Mouse (Mus musculus) forebrain, embryonic 13.5 days (tissue): ENCODE results near the gene Cd200. TPM values are rescaled to one million over a fixed set of nuclear protein-coding genes. Genes with fewer than 3 reads are reported as not detected.

Experiments
- ATAC-seq: fragments of 200-750 bp; cut with Nextera tagmentation; 2 replicates; pipeline ENCODE4 v1.8.0; 2017
- H3K27ac ChIP-seq: fragments of 300-500 bp; sonication (generic); 2 replicates; pipeline ENCODE4 v1.5.1; 2015; ENCODE audit warnings: inconsistent platforms, mild to moderate bottlenecking, moderate library complexity
- H3K27me3 ChIP-seq: fragments of 300-500 bp; sonication (generic); 2 replicates; pipeline ENCODE4 v1.6.1; 2015; ENCODE audit warnings: mild to moderate bottlenecking, inconsistent platforms
- H3K36me3 ChIP-seq: fragments of 300-500 bp; sonication (generic); 2 replicates; pipeline ENCODE4 v1.6.1; 2015; ENCODE audit warnings: mild to moderate bottlenecking, inconsistent platforms; ENCODE audit not compliant: poor library complexity, severe bottlenecking
- H3K4me1 ChIP-seq: fragments of 300-500 bp; sonication (generic); 2 replicates; pipeline ENCODE4 v1.6.1; 2015; ENCODE audit warnings: inconsistent platforms
- H3K4me2 ChIP-seq: fragments of 300-500 bp; sonication (generic); 2 replicates; pipeline ENCODE4 v1.6.1; 2015; ENCODE audit warnings: inconsistent platforms, mild to moderate bottlenecking, moderate library complexity
- H3K4me3 ChIP-seq: fragments of 300-500 bp; sonication (generic); 2 replicates; pipeline ENCODE4 v1.5.1; 2015; ENCODE audit warnings: mild to moderate bottlenecking, inconsistent platforms
- H3K9ac ChIP-seq: fragments of 300-500 bp; sonication (generic); 2 replicates; pipeline ENCODE4 v1.6.1; 2015; ENCODE audit warnings: mild to moderate bottlenecking, inconsistent platforms
- H3K9me3 ChIP-seq: fragments of 300-500 bp; sonication (generic); replicated peaks from 2 replicates; pipeline ENCODE4 v1.6.1; 2016; ENCODE audit warnings: inconsistent platforms
- WGBS: fragments of 180-500 bp; shearing (Covaris S2); methylation state at CpG from one replicate; pipeline ENCODE4 v1.1.7; 2015; 5-methylcytosine and 5-hydroxymethylcytosine counted together
- polyA plus RNA-seq: library from polyadenylated mRNA; unstranded; fragments of >200 nt; fragmentation: Nextera tagmentation; extraction: Ambion mirVana; gene quantifications from 2 replicates; pipeline ENCODE4 v1.2.1, GENCODE M21; 2015

Cd200 gene
- polyA plus RNA-seq, 1 experiment from 2014 or later: 102 TPM

GRCm38 (mm10) chr16:45399411-45399810 lies 9.4 kb downstream of the Cd200 start:
- no peaks in the 10 kb centered on the region for H3K4me1 ChIP-seq
- no peaks in the 10 kb centered on the region for H3K9me3 ChIP-seq
- H3K9ac ChIP-seq: no peak overlapping the region
- H3K36me3 ChIP-seq: peaks cover 19% of the 10 kb centered on the region
- no peak overlapping the region for H3K4me3 ChIP-seq
- 71% methylated on average over 3 of the region's 3 CpGs for WGBS
- H3K27ac ChIP-seq: no peak overlapping the region
- H3K27me3 ChIP-seq: no peaks in the 10 kb centered on the region
- no peak overlapping the region for H3K4me2 ChIP-seq
- ATAC-seq: no peak

- H3K9ac ChIP-seq: no peak overlapping the region
- H3K4me3 ChIP-seq: no peak overlapping the region
- no peaks in the 10 kb centered on the region for H3K9me3 ChIP-seq
- no peak overlapping the region for H3K4me2 ChIP-seq
- peaks cover 30% of the 10 kb centered on the region for H3K36me3 ChIP-seq
- peak; percentile 30; the same call in 1 of the 2 replicates for ATAC-seq
- WGBS: 82% methylated on average over 2 of the region's 2 CpGs
- H3K4me1 ChIP-seq: no peaks in the 10 kb centered on the region
- no peaks in the 10 kb centered on the region for H3K27me3 ChIP-seq
- H3K27ac ChIP-seq: no peak overlapping the region
Measured at GRCm38 (mm10) chr16:45397440-45397839, 11.4 kb downstream of the Cd200 start.

- Histone ChIP-seq H3K36me3 (peaks cover 28% of the 10 kb centered on the region), H3K4me1 (no peaks in the 10 kb centered on the region)
- no peak for ATAC-seq
Measured at GRCm38 (mm10) chr16:45392246-45392645, 16.6 kb downstream of the Cd200 start.

GRCm38 (mm10) chr16:45391680-45392079 lies 17.2 kb downstream of the Cd200 start:
- H3K27ac ChIP-seq: no peak overlapping the region
- H3K27me3 ChIP-seq: no peaks in the 10 kb centered on the region
- H3K9me3 ChIP-seq: no peaks in the 10 kb centered on the region
- ATAC-seq: no peak
- H3K4me3 ChIP-seq: no peak overlapping the region
- H3K36me3 ChIP-seq: peaks cover 27% of the 10 kb centered on the region
- H3K9ac ChIP-seq: no peak overlapping the region
- no peaks in the 10 kb centered on the region for H3K4me1 ChIP-seq
- no peak overlapping the region for H3K4me2 ChIP-seq
- WGBS: 63% methylated on average over 3 of the region's 3 CpGs

More at GRCm38 (mm10) chr16:45392246-45392645, 16.6 kb downstream of the Cd200 start:
- 82% methylated on average over 6 of the region's 6 CpGs for WGBS
- Histone ChIP-seq H3K4me3 (no peak overlapping the region), H3K27me3 (no peaks in the 10 kb centered on the region), H3K27ac (no peak overlapping the region), H3K9ac (no peak overlapping the region), H3K9me3 (no peaks in the 10 kb centered on the region), H3K4me2 (no peak overlapping the region)

- no peak overlapping the region for H3K9ac ChIP-seq
- peak; percentile 3; the same call in 1 of the 2 replicates for ATAC-seq
- H3K9me3 ChIP-seq: no peaks in the 10 kb centered on the region
- no peak overlapping the region for H3K27ac ChIP-seq
- no peaks in the 10 kb centered on the region for H3K4me1 ChIP-seq
- H3K4me2 ChIP-seq: no peak overlapping the region
- H3K27me3 ChIP-seq: no peaks in the 10 kb centered on the region
- 74% methylated on average over 5 of the region's 5 CpGs for WGBS
- no peak overlapping the region for H3K4me3 ChIP-seq
- H3K36me3 ChIP-seq: peaks cover 19% of the 10 kb centered on the region; the same call in 1 of the 2 replicates
Measured at GRCm38 (mm10) chr16:45390286-45390956, 18.4 kb downstream of the Cd200 start.

GRCm38 (mm10) chr16:45389833-45390232 lies 19.0 kb downstream of the Cd200 start:
- H3K36me3 ChIP-seq: peaks cover 15% of the 10 kb centered on the region; the same call in 1 of the 2 replicates

GRCm38 (mm10) chr16:45389041-45389440 lies 19.8 kb downstream of the Cd200 start:
- no peak for ATAC-seq
- H3K9me3 ChIP-seq: no peaks in the 10 kb centered on the region
- H3K36me3 ChIP-seq: peaks cover 9% of the 10 kb centered on the region; the same call in 1 of the 2 replicates
- H3K4me2 ChIP-seq: no peak overlapping the region
- no peaks in the 10 kb centered on the region for H3K27me3 ChIP-seq
- 89% methylated on average over 2 of the region's 2 CpGs for WGBS
- H3K9ac ChIP-seq: no peak overlapping the region
- H3K4me1 ChIP-seq: no peaks in the 10 kb centered on the region
- no peak overlapping the region for H3K4me3 ChIP-seq
- no peak overlapping the region for H3K27ac ChIP-seq

More at GRCm38 (mm10) chr16:45389833-45390232, 19.0 kb downstream of the Cd200 start:
- no peaks in the 10 kb centered on the region for H3K4me1 ChIP-seq
- no peak overlapping the region for H3K4me2 ChIP-seq
- no peak overlapping the region for H3K9ac ChIP-seq
- 86% methylated on average over 2 of the region's 2 CpGs for WGBS
- H3K27ac ChIP-seq: no peak overlapping the region
- peak; percentile 21; the same call in 1 of the 2 replicates for ATAC-seq
- H3K4me3 ChIP-seq: no peak overlapping the region
- no peaks in the 10 kb centered on the region for H3K27me3 ChIP-seq
- H3K9me3 ChIP-seq: no peaks in the 10 kb centered on the region

- no peak overlapping the region for H3K4me3 ChIP-seq
- H3K9me3 ChIP-seq: no peaks in the 10 kb centered on the region
- H3K4me2 ChIP-seq: no peak overlapping the region
- H3K9ac ChIP-seq: no peak overlapping the region
- H3K4me1 ChIP-seq: no peaks in the 10 kb centered on the region
- WGBS: 86% methylated on average over 3 of the region's 3 CpGs
- H3K27me3 ChIP-seq: no peaks in the 10 kb centered on the region
- no peak for ATAC-seq
- H3K36me3 ChIP-seq: peaks cover 13% of the 10 kb centered on the region; the same call in 1 of the 2 replicates
- H3K27ac ChIP-seq: no peak overlapping the region
Measured at GRCm38 (mm10) chr16:45381811-45382210, 27.0 kb downstream of the Cd200 start.

GRCm38 (mm10) chr16:45378959-45379358 lies 29.9 kb downstream of the Cd200 start:
- Histone ChIP-seq H3K36me3 (peaks cover 13% of the 10 kb centered on the region; the same call in 1 of the 2 replicates), H3K4me3 (no peak overlapping the region), H3K4me1 (no peaks in the 10 kb centered on the region), H3K4me2 (no peak overlapping the region), H3K9ac (no peak overlapping the region), H3K27me3 (no peaks in the 10 kb centered on the region), H3K27ac (no peak overlapping the region), H3K9me3 (no peaks in the 10 kb centered on the region)
- WGBS: 87% methylated on average over 3 of the region's 3 CpGs
- ATAC-seq: no peak

- Histone ChIP-seq H3K4me2 (no peak overlapping the region), H3K4me3 (no peak overlapping the region), H3K36me3 (peaks cover 13% of the 10 kb centered on the region; the same call in 1 of the 2 replicates), H3K9ac (no peak overlapping the region), H3K4me1 (no peaks in the 10 kb centered on the region), H3K27ac (no peak overlapping the region), H3K27me3 (no peaks in the 10 kb centered on the region), H3K9me3 (no peaks in the 10 kb centered on the region)
- ATAC-seq: no peak
- WGBS: 96% methylated on average over 5 of the region's 5 CpGs
Measured at GRCm38 (mm10) chr16:45378147-45378943, 30.5 kb downstream of the Cd200 start.

- no peaks in the 10 kb centered on the region for H3K27me3 ChIP-seq
- no peak overlapping the region for H3K27ac ChIP-seq
- no peak overlapping the region for H3K4me3 ChIP-seq
- H3K9ac ChIP-seq: no peak overlapping the region
- WGBS: 91% methylated on average over 4 of the region's 4 CpGs
- H3K4me2 ChIP-seq: no peak overlapping the region
- peaks cover 4% of the 10 kb centered on the region; the same call in 1 of the 2 replicates for H3K36me3 ChIP-seq
- H3K4me1 ChIP-seq: no peaks in the 10 kb centered on the region
- no peak for ATAC-seq
- H3K9me3 ChIP-seq: no peaks in the 10 kb centered on the region
Measured at GRCm38 (mm10) chr16:45377332-45377731, 31.5 kb downstream of the Cd200 start.

- no peak for ATAC-seq
- Histone ChIP-seq H3K27me3 (no peaks in the 10 kb centered on the region), H3K4me2 (no peak overlapping the region), H3K4me3 (no peak overlapping the region), H3K36me3 (peaks cover 3% of the 10 kb centered on the region; the same call in 1 of the 2 replicates), H3K27ac (no peak overlapping the region), H3K9me3 (no peaks in the 10 kb centered on the region), H3K4me1 (no peaks in the 10 kb centered on the region), H3K9ac (no peak overlapping the region)
- WGBS: 69% methylated on average over 2 of the region's 2 CpGs
Measured at GRCm38 (mm10) chr16:45376812-45377211, 32.0 kb downstream of the Cd200 start.
